Mouse (Mus musculus) limb, embryonic 13.5 days (tissue): Measurements from ENCODE around the gene Gm20918. TPM values are rescaled to one million over a fixed set of nuclear protein-coding genes. Genes with fewer than 3 reads are reported as not detected.
"Not testable (repeated sequence)": the region's sequence is repeated elsewhere in the genome, so short reads cannot be mapped to it uniquely, and the experiment has no call there.

Experiments used
- ATAC-seq: fragments of 200-750 bp; cut with Nextera tagmentation; 2 replicates; pipeline ENCODE4 v1.8.0; 2017; ENCODE audit warnings: low read depth, moderate number of reproducible peaks, moderate TSS enrichment; ENCODE audit not compliant: low FRiP score
- H3K27ac ChIP-seq: fragments of 300-500 bp; sonication (generic); 2 replicates; pipeline ENCODE4 v1.5.1; 2015; ENCODE audit warnings: inconsistent platforms, mild to moderate bottlenecking, moderate library complexity
- H3K27me3 ChIP-seq: fragments of 300-500 bp; sonication (generic); 2 replicates; pipeline ENCODE4 v1.6.1; 2015; ENCODE audit warnings: mild to moderate bottlenecking, inconsistent platforms
- H3K36me3 ChIP-seq: fragments of 300-500 bp; sonication (generic); 2 replicates; pipeline ENCODE4 v1.6.1; 2015; ENCODE audit warnings: inconsistent platforms, mild to moderate bottlenecking, moderate library complexity
- H3K4me1 ChIP-seq: fragments of 300-500 bp; sonication (generic); 2 replicates; pipeline ENCODE4 v1.6.1; 2015; ENCODE audit warnings: inconsistent platforms
- H3K4me2 ChIP-seq: fragments of 300-500 bp; sonication (generic); replicated peaks from 2 replicates; pipeline ENCODE4 v1.6.1; 2015; ENCODE audit warnings: inconsistent platforms, mild to moderate bottlenecking, moderate library complexity
- H3K4me3 ChIP-seq: fragments of 300-500 bp; sonication (generic); 2 replicates; pipeline ENCODE4 v1.5.1; 2015; ENCODE audit warnings: moderate library complexity, mild to moderate bottlenecking, inconsistent platforms
- H3K9ac ChIP-seq: fragments of 300-500 bp; sonication (generic); 2 replicates; pipeline ENCODE4 v1.6.1; 2015; ENCODE audit warnings: mild to moderate bottlenecking, inconsistent platforms
- H3K9me3 ChIP-seq: fragments of 300-500 bp; sonication (generic); 2 replicates; pipeline ENCODE4 v1.6.1; 2016; ENCODE audit warnings: inconsistent platforms
- polyA plus RNA-seq: library from polyadenylated mRNA; unstranded; fragments of >200 nt; fragmentation: Nextera tagmentation; extraction: Ambion mirVana; gene quantifications from 2 replicates; pipeline ENCODE4 v1.2.1, GENCODE M21; 2015

Gm20918 gene
- polyA plus RNA-seq, result not detected in 2 replicates

- H3K9ac ChIP-seq, H3K27ac ChIP-seq, H3K36me3 ChIP-seq, H3K4me2 ChIP-seq, H3K4me1 ChIP-seq, H3K9me3 ChIP-seq, H3K4me3 ChIP-seq, H3K27me3 ChIP-seq, ATAC-seq: not testable (repeated sequence)
Observed at GRCm38 (mm10) chrY:5043637-5044036, at the start of gene Gm20918. Gene Gm20918 (plus strand): TSS chrY:5043937.

Other genes with a start within 250 kb of the Gm20918 start
- not detected in 2 replicates for gene Gm21820, start 205.5 kb downstream of the Gm20918 start, polyA plus RNA-seq